Mouse (Mus musculus): Measurements from ENCODE around the gene Olfr281. TPM values are rescaled to one million over a fixed set of nuclear protein-coding genes. Genes with fewer than 3 reads are reported as not detected.

Olfr281 gene
- total and polyA plus RNA-seq, 3 experiments: not detected

DNA sequence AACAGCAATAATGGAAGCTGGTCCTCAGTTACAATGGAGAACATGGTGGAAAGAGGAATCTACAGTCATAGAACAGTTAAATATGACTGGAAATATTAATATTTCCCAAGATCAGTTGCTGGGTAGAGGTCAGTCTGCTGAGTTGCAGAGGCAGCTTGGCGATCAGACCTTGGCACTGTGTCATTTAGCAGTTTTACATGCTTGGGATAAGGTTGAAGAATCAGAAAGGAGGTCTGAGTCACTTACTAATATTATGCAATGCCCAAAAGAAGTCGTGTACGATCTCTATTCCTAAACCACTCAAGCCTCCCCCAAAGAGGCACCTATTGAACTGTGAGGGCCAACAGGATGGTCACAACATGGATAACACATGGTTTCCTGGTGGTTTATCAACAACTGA lies 7.8 kb upstream of the Olfr281 start:
- 74% methylated on average over 3 of the region's 3 CpGs for WGBS

DNA sequence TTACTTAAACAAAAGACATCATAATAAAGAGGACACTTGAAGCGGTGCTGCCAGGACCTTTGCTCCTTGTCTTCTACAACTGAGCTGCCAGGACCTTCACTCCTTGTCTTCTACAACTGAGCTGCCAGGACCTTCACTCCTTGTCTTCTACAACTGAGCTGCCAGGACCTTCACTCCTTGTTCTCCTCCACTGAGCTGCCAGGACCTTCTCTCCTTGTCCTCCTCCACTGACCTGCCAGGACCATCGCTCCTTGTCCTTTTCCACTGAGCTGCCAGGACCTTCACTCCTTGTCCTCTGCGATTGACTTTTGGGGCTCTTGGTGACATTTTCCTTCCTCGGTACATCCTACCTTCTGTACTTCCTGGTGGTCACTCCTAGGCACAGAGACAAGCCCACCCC lies 3.9 kb upstream of the Olfr281 start:
- H3K79me2 ChIP-seq (replicated peaks; ENCODE audit: control insufficient read depth, insufficient read depth, low read length): no peaks in the 10 kb centered on the region
- TF ChIP-seq POLR2A (IDR thresholded peaks at IDR 0.05; ENCODE audit: insufficient read depth, low read depth, low read length): no peak
- TF ChIP-seq CTCF (IDR thresholded peaks at IDR 0.05): no peak
- TF ChIP-seq EP300 (IDR thresholded peaks at IDR 0.05; ENCODE audit: insufficient read depth, low read depth, low read length): no peak
- intact Hi-C loops (cut with DNase I): no loop called here
- DNase-seq: peak in 1 of 2 experiments; percentile 8
- H3K4me1 ChIP-seq (ENCODE audit: control insufficient read depth, insufficient read depth, low read length): no peaks in the 10 kb centered on the region; the same call in 1 of the 2 replicates
- H3K36me3 ChIP-seq (ENCODE audit: control insufficient read depth, insufficient read depth, low read length): no peaks in the 10 kb centered on the region
- H3K27me3 ChIP-seq (ENCODE audit: control insufficient read depth, insufficient read depth, low read length): no peaks in the 10 kb centered on the region
- H3K4me3 ChIP-seq: no peak overlapping the region
- WGBS: 42% methylated on average over 4 of the region's 4 CpGs
- no peak overlapping the region; the same call in 1 of the 2 replicates for H3K27ac ChIP-seq
- no peak overlapping the region for H3K9ac ChIP-seq (ENCODE audit: low read depth, low read length)

More for the DNA sequence above, 7.8 kb upstream of the Olfr281 start:
- Histone ChIP-seq H3K27ac (no peak overlapping the region), H3K79me2 (replicated peaks; ENCODE audit: control insufficient read depth, insufficient read depth, low read length) (no peaks in the 10 kb centered on the region), H3K9ac (ENCODE audit: low read depth, low read length) (no peak overlapping the region), H3K4me1 (ENCODE audit: control insufficient read depth, insufficient read depth, low read length) (no peaks in the 10 kb centered on the region; the same call in 1 of the 2 replicates), H3K36me3 (ENCODE audit: control insufficient read depth, insufficient read depth, low read length) (no peaks in the 10 kb centered on the region), H3K4me3 (no peak overlapping the region), H3K27me3 (ENCODE audit: control insufficient read depth, insufficient read depth, low read length) (no peaks in the 10 kb centered on the region)
- intact Hi-C loops (cut with DNase I): no loop called here
- TF ChIP-seq CTCF (IDR thresholded peaks at IDR 0.05) (no peak), EP300 (IDR thresholded peaks at IDR 0.05; ENCODE audit: insufficient read depth, low read depth, low read length) (no peak), POLR2A (IDR thresholded peaks at IDR 0.05; ENCODE audit: insufficient read depth, low read depth, low read length) (no peak)
- DNase-seq: no peak

DNA sequence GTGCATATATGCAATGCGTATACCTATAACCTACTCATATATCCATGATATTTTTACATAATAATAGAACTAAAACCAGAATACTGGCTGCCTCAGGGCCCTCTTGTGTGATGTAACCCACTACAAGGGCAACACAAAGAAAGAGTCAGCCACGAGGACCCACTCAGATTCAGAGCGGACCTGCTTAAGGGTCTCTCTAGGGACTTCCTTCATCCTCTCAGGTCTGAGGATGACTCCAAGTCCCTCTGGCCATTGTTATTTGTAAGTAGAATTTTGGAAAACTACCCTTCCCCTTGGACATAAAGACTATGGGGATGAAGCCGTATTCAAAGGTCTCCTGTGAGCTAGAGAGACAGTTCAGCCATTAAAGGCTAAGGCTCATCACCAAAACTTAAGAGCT lies 17.2 kb downstream of the Olfr281 start, which contains the start of gene OR5BS1P:
Gene OR5BS1P, plus strand, starts transcription at position 301 of the 400 bp plus-strand sequence.
- no peak for TF ChIP-seq EP300 (IDR thresholded peaks at IDR 0.05; ENCODE audit: insufficient read depth, low read depth, low read length)
- no peak within 1 kb of the TSS for H3K27ac ChIP-seq

DNA sequence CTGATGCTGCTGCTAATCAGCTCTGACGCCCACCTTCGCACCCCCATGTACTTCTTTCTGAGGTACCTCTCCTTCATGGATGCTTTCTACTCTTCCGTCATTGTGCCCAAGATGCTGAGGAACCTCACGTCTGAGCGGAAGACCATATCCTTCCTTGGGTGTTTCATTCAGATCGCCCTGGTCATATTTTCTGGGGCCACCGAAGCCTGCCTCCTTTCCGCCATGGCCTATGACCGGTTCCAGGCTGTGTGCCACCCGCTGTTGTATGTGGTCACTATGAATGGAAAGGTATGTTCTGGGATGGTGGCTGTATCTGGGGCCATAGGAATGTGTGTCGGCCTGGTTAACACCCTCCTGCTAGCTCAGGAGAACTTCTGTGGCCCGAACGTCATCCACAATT lies 19.2 kb downstream of the Olfr281 start:
- Histone ChIP-seq H3K36me3 (ENCODE audit: control insufficient read depth, insufficient read depth, low read length) (no peaks in the 10 kb centered on the region), H3K9ac (ENCODE audit: low read depth, low read length) (no peak overlapping the region), H3K27me3 (ENCODE audit: control insufficient read depth, insufficient read depth, low read length) (no peaks in the 10 kb centered on the region), H3K4me3 (no peak overlapping the region), H3K27ac (no peak overlapping the region), H3K4me1 (ENCODE audit: control insufficient read depth, insufficient read depth, low read length) (no peaks in the 10 kb centered on the region), H3K79me2 (replicated peaks; ENCODE audit: control insufficient read depth, insufficient read depth, low read length) (no peaks in the 10 kb centered on the region)
- TF ChIP-seq EP300 (IDR thresholded peaks at IDR 0.05; ENCODE audit: insufficient read depth, low read depth, low read length) (no peak), CTCF (IDR thresholded peaks at IDR 0.05) (no peak), POLR2A (IDR thresholded peaks at IDR 0.05; ENCODE audit: insufficient read depth, low read depth, low read length) (no peak)
- no peak for DNase-seq
- intact Hi-C loops (cut with DNase I): loop anchor here (10.0 kb wide), 1 partner anchor 287 kb away; no protein-coding TSS in a partner anchor
- 88% methylated on average over 13 of the region's 13 CpGs for WGBS

More for the DNA sequence above, 17.2 kb downstream of the Olfr281 start, which contains the start of gene OR5BS1P:
- no peak within 1 kb of the TSS for H3K9ac ChIP-seq (ENCODE audit: low read depth, low read length)
- DNase-seq: no peak
- no peaks in the 10 kb centered on the region for H3K36me3 ChIP-seq (ENCODE audit: control insufficient read depth, insufficient read depth, low read length)
- H3K4me3 ChIP-seq: no peak within 1 kb of the TSS
- 91% methylated on average over 4 of the region's 4 CpGs for WGBS
- H3K79me2 ChIP-seq (replicated peaks; ENCODE audit: control insufficient read depth, insufficient read depth, low read length): no peaks in the 10 kb centered on the region
- H3K27me3 ChIP-seq (ENCODE audit: control insufficient read depth, insufficient read depth, low read length): no peaks in the 10 kb centered on the region
- H3K4me1 ChIP-seq (ENCODE audit: control insufficient read depth, insufficient read depth, low read length): no peaks in the 10 kb centered on the region
- intact Hi-C loops (cut with DNase I): no loop called here

DNA sequence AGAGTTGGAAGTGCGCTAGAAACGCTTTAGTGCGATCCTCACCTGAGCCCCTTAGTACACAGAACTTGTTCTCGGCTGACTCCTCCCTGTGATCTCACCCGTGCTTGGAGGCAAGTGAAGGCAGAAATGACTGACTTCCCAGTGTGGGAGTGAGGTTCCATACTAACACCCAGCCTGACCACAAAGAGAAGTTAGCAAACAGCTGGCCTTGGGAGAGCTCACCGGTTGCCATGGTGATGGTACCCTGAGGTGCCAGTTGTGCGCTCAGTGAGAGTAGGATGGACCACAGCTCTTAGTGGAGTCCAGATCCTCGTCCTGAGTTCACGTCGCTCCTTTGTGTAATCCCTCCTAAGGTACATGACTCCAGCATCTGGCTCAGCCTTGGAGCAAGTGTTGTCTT lies 22.6 kb downstream of the Olfr281 start:
- H3K27ac ChIP-seq: no peak overlapping the region
- WGBS: 85% methylated on average over 10 of the region's 10 CpGs
- DNase-seq: no peak
- intact Hi-C loops (cut with DNase I): loop anchor here (10.0 kb wide), 1 partner anchor 290 kb away; no protein-coding TSS in a partner anchor
- no peaks in the 10 kb centered on the region for H3K4me1 ChIP-seq (ENCODE audit: control insufficient read depth, insufficient read depth, low read length)
- no peaks in the 10 kb centered on the region for H3K27me3 ChIP-seq (ENCODE audit: control insufficient read depth, insufficient read depth, low read length)
- H3K9ac ChIP-seq (ENCODE audit: low read depth, low read length): no peak overlapping the region
- TF ChIP-seq EP300 (IDR thresholded peaks at IDR 0.05; ENCODE audit: insufficient read depth, low read depth, low read length) (no peak), CTCF (IDR thresholded peaks at IDR 0.05) (no peak), POLR2A (IDR thresholded peaks at IDR 0.05; ENCODE audit: insufficient read depth, low read depth, low read length) (no peak)
- H3K79me2 ChIP-seq (replicated peaks; ENCODE audit: control insufficient read depth, insufficient read depth, low read length): no peaks in the 10 kb centered on the region
- H3K36me3 ChIP-seq (ENCODE audit: control insufficient read depth, insufficient read depth, low read length): no peaks in the 10 kb centered on the region
- H3K4me3 ChIP-seq: no peak overlapping the region

DNA sequence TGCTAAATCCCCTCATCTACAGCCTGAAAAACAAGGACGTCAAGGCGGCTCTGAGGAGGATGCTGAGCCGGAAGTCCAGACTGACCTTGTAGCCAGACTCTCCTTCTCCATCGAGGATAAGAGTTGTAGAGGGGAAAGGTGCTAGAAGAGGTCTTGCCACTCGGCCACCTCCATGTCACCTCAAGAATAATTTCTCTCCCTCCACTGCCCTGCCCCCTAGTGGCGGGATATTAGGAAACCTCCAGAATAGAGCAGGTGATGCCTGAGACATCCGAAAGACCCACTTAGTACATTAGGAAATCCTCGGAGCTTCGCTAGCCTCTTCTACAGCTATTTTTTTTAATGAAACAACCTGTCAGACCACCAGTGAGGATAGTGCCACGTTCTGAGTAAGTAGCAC lies 23.0 kb downstream of the Olfr281 start:
- peak; percentile 42 to 67 for DNase-seq
- Histone ChIP-seq H3K4me1 (ENCODE audit: control insufficient read depth, insufficient read depth, low read length) (no peaks in the 10 kb centered on the region), H3K9ac (ENCODE audit: low read depth, low read length) (no peak overlapping the region), H3K4me3 (no peak overlapping the region), H3K36me3 (ENCODE audit: control insufficient read depth, insufficient read depth, low read length) (no peaks in the 10 kb centered on the region), H3K27me3 (ENCODE audit: control insufficient read depth, insufficient read depth, low read length) (no peaks in the 10 kb centered on the region), H3K79me2 (replicated peaks; ENCODE audit: control insufficient read depth, insufficient read depth, low read length) (no peaks in the 10 kb centered on the region), H3K27ac (no peak overlapping the region)
- intact Hi-C loops (cut with DNase I): loop anchor here (10.0 kb wide), 1 partner anchor 291 kb away; no protein-coding TSS in a partner anchor
- WGBS: 47% methylated on average over 10 of the region's 10 CpGs
- TF ChIP-seq EP300 (IDR thresholded peaks at IDR 0.05; ENCODE audit: insufficient read depth, low read depth, low read length): no peak
- TF ChIP-seq POLR2A (IDR thresholded peaks at IDR 0.05; ENCODE audit: insufficient read depth, low read depth, low read length): no peak
- peak; percentile 76 for TF ChIP-seq CTCF (IDR thresholded peaks at IDR 0.05)
